Mouse (Mus musculus) liver, embryonic 15.5 days (tissue): ENCODE measurements around the gene Podn. TPM values are rescaled to one million over a fixed set of nuclear protein-coding genes. Genes with fewer than 3 reads are reported as not detected.
"Not testable (repeated sequence)": the region's sequence is repeated elsewhere in the genome, so short reads cannot be mapped to it uniquely, and the experiment has no call there.

Experiments used
- ATAC-seq: fragments of 200-750 bp; cut with Nextera tagmentation; 2 replicates; pipeline ENCODE4 v1.8.0; 2017; ENCODE audit warnings: moderate number of reproducible peaks, mild to moderate bottlenecking, moderate library complexity; ENCODE audit not compliant: insufficient read depth
- H3K27ac ChIP-seq: fragments of 300-500 bp; sonication (generic); replicated peaks from 2 replicates; pipeline ENCODE4 v1.5.1; 2015; ENCODE audit warnings: mild to moderate bottlenecking, inconsistent platforms
- H3K27me3 ChIP-seq: fragments of 300-500 bp; sonication (generic); 2 replicates; pipeline ENCODE4 v1.6.1; 2015; ENCODE audit warnings: mild to moderate bottlenecking, inconsistent platforms
- H3K36me3 ChIP-seq: fragments of 300-500 bp; sonication (generic); replicated peaks from 2 replicates; pipeline ENCODE4 v1.6.1; 2015; ENCODE audit warnings: moderate library complexity, mild to moderate bottlenecking, inconsistent platforms
- H3K4me1 ChIP-seq: fragments of 300-500 bp; sonication (generic); replicated peaks from 2 replicates; pipeline ENCODE4 v1.6.1; 2015; ENCODE audit warnings: inconsistent platforms
- H3K4me2 ChIP-seq: fragments of 300-500 bp; sonication (generic); 2 replicates; pipeline ENCODE4 v1.6.1; 2015; ENCODE audit warnings: moderate library complexity, mild to moderate bottlenecking, inconsistent platforms
- H3K4me3 ChIP-seq: fragments of 300-500 bp; sonication (generic); replicated peaks from 2 replicates; pipeline ENCODE4 v1.5.1; 2015; ENCODE audit warnings: mild to moderate bottlenecking, inconsistent platforms
- H3K9ac ChIP-seq: fragments of 300-500 bp; sonication (generic); 2 replicates; pipeline ENCODE4 v1.6.1; 2015; ENCODE audit warnings: moderate library complexity, mild to moderate bottlenecking, inconsistent platforms
- H3K9me3 ChIP-seq: fragments of 300-500 bp; sonication (generic); replicated peaks from 2 replicates; pipeline ENCODE4 v1.6.1; 2016; ENCODE audit warnings: inconsistent platforms
- WGBS: fragments of 180-500 bp; shearing (Covaris S2); methylation state at CpG from one replicate; pipeline ENCODE4 v1.1.7; 2015; ENCODE audit warnings: mixed read lengths; ENCODE audit not compliant: insufficient replicate concordance; 5-methylcytosine and 5-hydroxymethylcytosine counted together
- polyA plus RNA-seq: library from polyadenylated mRNA; unstranded; fragments of >200 nt; fragmentation: Nextera tagmentation; extraction: Ambion mirVana; gene quantifications from 2 replicates; pipeline ENCODE4 v1.2.1, GENCODE M21; 2015

Gene Podn
- 0.09 and 0.17 TPM in 2 replicates for polyA plus RNA-seq

DNA sequence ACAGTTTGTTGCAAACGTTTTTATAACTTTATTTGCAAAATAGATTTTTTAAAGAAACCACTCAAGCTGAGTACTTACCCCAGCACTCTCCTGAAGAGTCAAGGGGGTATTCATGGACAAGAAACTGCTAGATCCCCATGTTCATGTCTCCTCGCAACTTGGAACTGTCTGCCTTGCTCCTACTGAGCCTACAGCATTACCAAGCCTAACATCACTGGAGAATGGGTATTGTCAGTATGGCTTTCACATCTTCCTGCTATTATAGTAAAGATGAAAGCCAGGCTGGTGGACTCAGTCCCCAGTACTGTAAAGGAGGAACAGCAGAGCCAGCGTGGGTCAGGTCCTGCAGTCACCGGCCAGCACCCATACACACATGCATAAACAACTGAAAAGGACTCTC lies at the start of gene Podn:
Gene Podn (minus strand): TSS at position 101 of the 400 bp plus-strand sequence.
- H3K36me3 ChIP-seq: peaks cover 13% of the 10 kb centered on the region
- H3K4me3 ChIP-seq: no peak within 1 kb of the TSS
- 69% methylated on average over 4 of the region's 4 CpGs for whole genome bisulfite sequencing
- no peaks in the 10 kb centered on the region for H3K27me3 ChIP-seq
- no peak within 1 kb of the TSS for H3K4me2 ChIP-seq
- no peak within 1 kb of the TSS for H3K27ac ChIP-seq
- H3K9me3 ChIP-seq: no peaks in the 10 kb centered on the region
- ATAC-seq: no peak
- H3K9ac ChIP-seq: no peak within 1 kb of the TSS
- H3K4me1 ChIP-seq: no peaks in the 10 kb centered on the region

DNA sequence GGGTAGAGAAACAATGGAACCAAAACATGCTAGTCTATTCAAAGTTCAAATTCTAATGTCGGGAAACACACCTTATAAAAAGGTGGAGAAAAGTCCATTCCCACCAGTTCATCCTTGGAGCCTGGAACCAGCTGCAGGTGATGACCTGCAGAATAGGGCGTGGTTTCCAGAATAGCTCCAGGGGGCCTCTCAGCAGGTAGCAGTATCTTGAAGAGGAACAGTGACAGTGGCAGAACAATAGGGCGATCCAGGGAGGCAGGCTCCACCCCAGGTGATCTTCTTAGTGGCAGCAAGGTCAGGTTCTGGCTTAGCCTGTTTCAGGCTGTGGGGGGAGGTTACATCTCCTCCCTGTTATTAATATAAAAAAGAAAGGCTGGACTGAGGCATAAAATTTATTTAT lies 49.3 kb upstream of the Podn start:
- not testable (repeated sequence) for H3K27me3 ChIP-seq, H3K4me3 ChIP-seq, H3K9ac ChIP-seq, H3K9me3 ChIP-seq, ATAC-seq, H3K4me2 ChIP-seq, H3K27ac ChIP-seq, H3K36me3 ChIP-seq, H3K4me1 ChIP-seq
- WGBS: 39% methylated on average over 3 of the region's 3 CpGs

DNA sequence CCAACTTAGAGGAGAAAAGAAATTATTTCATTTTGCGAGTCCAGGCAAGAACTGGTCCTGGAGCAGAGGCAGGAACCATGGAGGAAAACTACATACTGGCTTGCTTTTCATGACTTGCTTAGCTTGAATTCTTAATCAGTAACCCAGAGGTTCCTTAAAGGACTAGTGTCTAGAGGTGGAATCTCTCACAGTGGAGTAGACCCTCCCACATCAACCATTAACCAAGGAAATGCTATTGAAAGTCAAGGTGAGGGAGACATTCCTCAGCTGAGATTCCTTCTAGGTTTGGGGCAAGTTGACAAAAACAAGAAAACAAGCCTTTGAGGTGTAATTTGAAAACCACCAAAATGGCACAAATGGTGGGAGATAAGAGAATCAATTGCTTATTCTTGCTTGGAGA lies 48.6 kb upstream of the Podn start, which contains the start of gene Scp2:
Gene Scp2 (minus strand): TSS at position 119 of the 400 bp plus-strand sequence.
- no peak within 1 kb of the TSS for H3K4me3 ChIP-seq
- no peaks in the 10 kb centered on the region for H3K36me3 ChIP-seq
- 57% methylated on average over 1 of the region's 1 CpGs for WGBS
- H3K27ac ChIP-seq: no peak within 1 kb of the TSS
- H3K4me1 ChIP-seq: no peaks in the 10 kb centered on the region
- no peak within 1 kb of the TSS for H3K9ac ChIP-seq
- no peak within 1 kb of the TSS for H3K4me2 ChIP-seq
- H3K27me3 ChIP-seq: no peaks in the 10 kb centered on the region
- ATAC-seq: no peak
- no peaks in the 10 kb centered on the region for H3K9me3 ChIP-seq

GRCm38 (mm10) chr4:108143778-108144177 lies 47.5 kb upstream of the Podn start:
- H3K27ac ChIP-seq: no peak overlapping the region
- no peak overlapping the region for H3K4me2 ChIP-seq
- H3K27me3 ChIP-seq: no peaks in the 10 kb centered on the region
- H3K4me3 ChIP-seq: no peak overlapping the region
- no peaks in the 10 kb centered on the region for H3K4me1 ChIP-seq
- no peak for ATAC-seq
- no peaks in the 10 kb centered on the region for H3K36me3 ChIP-seq
- H3K9me3 ChIP-seq: no peaks in the 10 kb centered on the region
- no peak overlapping the region for H3K9ac ChIP-seq

DNA sequence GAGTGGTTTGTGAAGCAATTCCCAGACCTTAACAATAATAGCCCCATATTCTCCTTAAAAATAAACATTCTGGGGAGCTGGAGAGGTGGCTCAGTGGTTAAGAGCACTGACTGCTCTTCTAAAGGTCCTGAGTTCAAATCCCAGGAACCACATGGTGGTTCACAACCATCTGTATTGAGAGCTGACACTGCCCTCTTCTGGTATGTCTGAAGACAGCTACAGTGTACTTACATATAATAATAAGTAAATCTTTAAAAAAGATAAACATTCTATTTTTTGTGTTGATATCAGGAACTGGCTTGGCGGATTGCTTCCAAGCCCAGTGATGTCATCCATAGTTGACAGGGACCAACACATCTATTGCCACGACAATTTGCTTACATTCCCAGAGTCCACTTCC lies 46.9 kb upstream of the Podn start:
- H3K9me3 ChIP-seq, H3K4me2 ChIP-seq, H3K27ac ChIP-seq, H3K36me3 ChIP-seq, H3K9ac ChIP-seq, ATAC-seq, H3K4me3 ChIP-seq, H3K27me3 ChIP-seq, H3K4me1 ChIP-seq: not testable (repeated sequence)
- whole genome bisulfite sequencing: 53% methylated on average over 2 of the region's 2 CpGs

DNA sequence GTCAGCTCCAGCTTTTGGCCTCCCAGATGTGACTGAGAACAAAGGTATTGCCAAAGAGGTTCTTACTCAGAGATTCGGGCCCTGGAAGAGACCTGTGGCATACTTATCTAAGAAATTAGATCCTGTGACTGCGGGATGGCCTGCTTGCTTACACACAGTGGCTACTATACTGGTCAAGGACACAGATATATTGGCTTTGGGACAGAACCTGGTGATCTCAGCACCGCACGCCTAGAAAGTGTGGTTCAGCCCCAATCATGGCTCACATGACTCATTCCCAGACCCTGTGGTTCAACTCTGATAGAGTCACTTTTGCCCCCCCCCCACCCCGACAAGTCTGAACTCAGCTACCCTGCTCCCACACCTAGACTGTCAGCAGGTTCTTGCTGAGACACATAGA lies 40.7 kb upstream of the Podn start:
- no peak for ATAC-seq
- no peaks in the 10 kb centered on the region for H3K27me3 ChIP-seq
- H3K4me1 ChIP-seq: no peaks in the 10 kb centered on the region
- no peaks in the 10 kb centered on the region for H3K9me3 ChIP-seq
- no peak overlapping the region for H3K9ac ChIP-seq
- no peak overlapping the region for H3K4me3 ChIP-seq
- no peaks in the 10 kb centered on the region for H3K36me3 ChIP-seq
- 64% methylated on average over 5 of the region's 5 CpGs for WGBS
- no peak overlapping the region for H3K4me2 ChIP-seq
- H3K27ac ChIP-seq: no peak overlapping the region

DNA sequence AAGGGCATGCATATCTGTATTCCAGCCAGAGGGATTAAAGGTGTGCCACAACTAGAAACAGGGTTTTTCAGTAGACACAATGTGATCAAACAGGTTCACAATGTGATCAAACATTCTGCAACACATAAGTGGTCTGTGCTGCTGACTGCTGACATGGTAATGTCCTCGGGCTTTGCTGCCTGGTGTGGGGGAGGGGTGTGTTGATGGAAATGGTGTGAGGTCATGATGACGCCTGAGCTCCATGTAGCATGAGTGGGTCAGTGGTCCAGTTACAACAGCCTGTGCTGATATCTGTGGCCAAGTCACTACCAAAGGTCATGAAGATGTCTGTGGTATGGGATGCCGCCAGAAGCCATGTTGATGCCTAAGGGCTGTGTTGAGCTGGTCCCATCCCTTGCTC lies 34.2 kb upstream of the Podn start:
- no peak for ATAC-seq
- no peak overlapping the region for H3K4me3 ChIP-seq
- no peaks in the 10 kb centered on the region for H3K36me3 ChIP-seq
- WGBS: 61% methylated on average over 3 of the region's 3 CpGs
- no peak overlapping the region for H3K4me2 ChIP-seq
- H3K27me3 ChIP-seq: no peaks in the 10 kb centered on the region
- no peaks in the 10 kb centered on the region for H3K9me3 ChIP-seq
- H3K4me1 ChIP-seq: no peaks in the 10 kb centered on the region
- no peak overlapping the region for H3K27ac ChIP-seq
- no peak overlapping the region for H3K9ac ChIP-seq

DNA sequence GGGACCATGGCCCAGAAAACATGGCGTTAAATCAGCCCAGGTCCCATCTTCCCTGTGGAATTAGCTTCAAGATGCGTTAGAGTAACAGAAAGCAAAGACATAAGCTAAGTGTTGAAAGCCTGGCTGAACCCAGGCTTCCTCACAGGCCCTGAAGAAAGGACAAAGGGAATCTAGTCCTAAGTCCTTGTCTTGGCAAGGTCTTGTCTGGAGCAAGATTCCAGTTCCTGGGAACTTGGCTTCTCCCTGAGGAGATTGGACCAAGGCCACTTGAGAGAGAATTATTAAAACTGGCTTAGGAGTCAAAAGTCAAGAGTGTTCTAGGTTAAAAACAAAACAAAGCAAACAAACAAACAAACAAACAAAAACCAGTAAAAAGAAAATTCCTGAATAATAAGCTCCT lies 32.1 kb upstream of the Podn start:
- no peaks in the 10 kb centered on the region for H3K9me3 ChIP-seq
- H3K36me3 ChIP-seq: no peaks in the 10 kb centered on the region
- no peak overlapping the region for H3K4me3 ChIP-seq
- H3K27ac ChIP-seq: no peak overlapping the region
- H3K4me2 ChIP-seq: no peak overlapping the region
- WGBS: 63% methylated on average over 2 of the region's 2 CpGs
- no peaks in the 10 kb centered on the region for H3K27me3 ChIP-seq
- H3K9ac ChIP-seq: no peak overlapping the region
- no peaks in the 10 kb centered on the region for H3K4me1 ChIP-seq
- ATAC-seq: no peak

DNA sequence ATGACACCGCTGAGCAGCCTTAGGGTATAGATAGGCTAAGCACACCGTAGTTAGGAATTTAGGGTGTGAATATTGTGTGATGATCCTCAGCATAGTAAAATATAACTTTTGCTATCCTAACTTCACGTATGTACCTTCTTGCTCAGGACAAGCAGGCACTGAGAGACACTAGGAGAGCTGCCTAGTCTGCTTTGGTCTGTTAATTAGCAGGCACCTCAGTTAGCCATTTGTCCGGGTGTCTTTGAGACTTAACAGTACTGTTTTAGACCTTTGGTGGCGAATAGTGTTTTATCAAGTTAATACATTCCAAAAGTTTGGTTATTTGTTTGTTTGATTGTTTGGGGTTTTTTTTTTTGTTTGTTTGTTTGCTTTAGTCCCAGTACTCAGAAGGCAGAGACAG lies 31.3 kb upstream of the Podn start:
- no peak for ATAC-seq
- Histone ChIP-seq H3K4me1 (no peaks in the 10 kb centered on the region), H3K27ac (no peak overlapping the region), H3K9ac (no peak overlapping the region), H3K4me3 (no peak overlapping the region), H3K36me3 (no peaks in the 10 kb centered on the region), H3K9me3 (no peaks in the 10 kb centered on the region), H3K4me2 (no peak overlapping the region), H3K27me3 (no peaks in the 10 kb centered on the region)
- 63% methylated on average over 5 of the region's 5 CpGs for WGBS

- Histone ChIP-seq H3K36me3 (no peaks in the 10 kb centered on the region), H3K27me3 (no peaks in the 10 kb centered on the region), H3K27ac (no peak overlapping the region), H3K4me3 (no peak overlapping the region), H3K4me2 (no peak overlapping the region), H3K9me3 (no peaks in the 10 kb centered on the region), H3K4me1 (no peaks in the 10 kb centered on the region), H3K9ac (no peak overlapping the region)
- ATAC-seq: no peak
- WGBS: 64% methylated on average over 4 of the region's 4 CpGs
Observed at GRCm38 (mm10) chr4:108126260-108126659, 30.0 kb upstream of the Podn start.

DNA sequence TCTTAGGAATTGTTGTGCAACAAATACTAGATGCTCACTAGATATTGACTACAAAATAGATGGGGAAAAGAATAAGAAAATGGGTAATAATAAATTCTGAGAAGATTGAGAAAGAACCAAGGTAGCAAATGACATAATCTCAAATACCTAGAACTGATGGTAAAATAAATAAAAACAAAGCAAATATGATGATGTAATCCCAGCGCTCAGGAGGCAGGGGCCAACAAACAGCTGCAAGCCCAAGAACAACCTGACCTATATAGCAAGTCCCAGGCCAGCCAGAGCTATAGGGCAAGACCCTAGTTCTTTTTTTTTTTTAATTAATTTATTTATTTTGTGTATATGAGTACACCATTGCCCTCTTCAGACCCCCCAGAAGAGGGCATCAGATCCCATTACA lies 27.9 kb upstream of the Podn start:
- Histone ChIP-seq H3K4me3 (no peak overlapping the region), H3K4me1 (peaks cover under 1% of the 10 kb centered on the region; the same call in 1 of the 2 replicates), H3K9me3 (no peaks in the 10 kb centered on the region), H3K36me3 (no peaks in the 10 kb centered on the region), H3K9ac (no peak overlapping the region), H3K27me3 (no peaks in the 10 kb centered on the region), H3K4me2 (no peak overlapping the region), H3K27ac (no peak overlapping the region)
- WGBS: 64% methylated on average over 1 of the region's 1 CpGs
- no peak for ATAC-seq
